Mouse (Mus musculus): ENCODE results near the gene Sipa1l2.
A peak's percentile ranks its signal among the peaks of the same experiment; 100 is the strongest.
"Not testable (repeated sequence)": the region's sequence is repeated elsewhere in the genome, so short reads cannot be mapped to it uniquely, and the experiment has no call there.

Gene Sipa1l2

DNA sequence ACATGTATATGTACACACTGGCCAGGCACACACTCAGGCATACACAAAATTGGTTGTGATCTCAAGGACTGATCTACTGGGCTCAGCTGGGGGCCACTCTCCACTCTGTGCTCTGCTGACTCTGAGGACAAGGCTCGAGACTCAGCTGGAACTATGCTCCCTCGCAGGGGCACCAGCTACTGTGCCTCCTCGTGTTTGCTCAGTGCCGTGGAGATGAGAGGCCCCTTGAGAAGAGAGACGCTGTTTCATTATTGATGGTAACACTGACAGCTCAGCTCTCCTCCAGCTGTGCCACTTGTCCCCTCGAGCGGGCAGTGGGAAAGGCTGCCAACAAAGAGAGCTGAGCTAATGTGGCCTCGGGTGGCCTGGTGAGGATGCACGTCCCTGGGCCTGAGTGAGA lies 161.9 kb downstream of the Sipa1l2 start:
- DNase-seq (ENCODE audit: low spot score in 2 of 2), result no peak

DNA sequence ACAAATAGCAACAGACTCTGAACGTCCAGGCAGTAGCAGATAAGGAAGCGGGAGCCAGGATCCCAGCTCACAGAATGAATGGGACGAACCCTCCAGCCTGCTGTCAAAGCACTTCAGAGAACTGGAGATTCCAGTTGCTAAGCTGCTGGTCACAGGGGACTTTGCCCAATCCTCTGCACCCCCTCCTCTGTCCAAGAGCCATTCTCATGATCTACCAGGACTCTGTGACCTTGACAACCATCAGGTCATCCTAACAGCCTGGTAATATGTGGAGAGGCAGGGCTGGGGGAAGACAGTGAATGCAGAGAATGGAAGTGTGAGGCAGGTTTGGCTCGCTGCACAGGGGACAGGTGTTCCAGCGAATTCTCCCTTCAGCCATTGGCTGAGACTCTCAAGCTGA lies 163.2 kb downstream of the Sipa1l2 start:
- no peak for DNase-seq (ENCODE audit: low spot score in 2 of 2)

GRCm38 (mm10) chr8:125401350-125401749 lies 168.3 kb downstream of the Sipa1l2 start:
- DNase-seq (ENCODE audit: low spot score in 2 of 2), result no peak

DNA sequence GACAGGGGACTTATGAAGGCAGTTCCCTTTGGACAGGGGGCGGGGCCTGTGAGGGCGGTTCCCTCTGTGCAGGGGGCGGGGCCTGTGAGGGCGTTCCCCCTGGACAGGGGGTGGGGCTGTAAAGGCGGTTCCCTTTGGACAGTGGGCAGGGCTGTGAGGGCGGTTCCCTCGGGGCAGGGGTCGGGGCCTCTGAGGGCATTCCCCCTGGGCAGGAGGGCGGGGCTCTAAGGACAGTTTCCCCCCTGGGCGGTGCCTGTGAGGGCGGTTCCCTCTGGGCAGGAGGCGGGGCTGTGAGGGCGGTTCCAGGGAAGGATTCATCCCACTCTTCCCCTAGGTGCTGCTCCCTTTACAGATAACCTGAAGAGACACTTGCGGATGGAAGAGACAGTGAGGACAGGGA lies 171.6 kb downstream of the Sipa1l2 start:
- no peak for DNase-seq (ENCODE audit: low spot score in 2 of 2)

- not testable (repeated sequence) for DNase-seq (ENCODE audit: low spot score in 2 of 2)
Measured at GRCm38 (mm10) chr8:125395682-125396081, 173.9 kb downstream of the Sipa1l2 start.

DNA sequence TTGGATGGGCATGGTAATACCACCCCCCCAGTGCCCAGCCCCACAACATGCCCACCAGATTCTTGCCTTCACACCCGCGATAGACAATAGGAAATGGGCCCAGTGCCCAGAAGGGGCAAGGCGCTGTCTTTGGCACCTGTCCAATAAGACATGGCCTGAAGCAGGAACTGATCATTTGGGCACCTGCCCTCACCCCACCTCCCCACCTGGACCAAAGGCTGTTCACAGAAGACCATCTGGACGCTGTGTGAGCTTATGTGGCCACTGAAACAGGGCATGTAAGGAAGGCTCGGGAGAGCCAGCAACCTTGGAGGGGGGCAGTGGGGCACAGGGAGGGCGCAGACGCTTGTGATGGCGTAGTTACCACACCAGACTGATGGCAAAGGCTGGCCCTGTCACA lies 174.6 kb downstream of the Sipa1l2 start:
- DNase-seq (ENCODE audit: low spot score in 2 of 2), result no peak

- DNase-seq (ENCODE audit: low spot score in 2 of 2), result no peak
Measured at GRCm38 (mm10) chr8:125391685-125392084, 177.9 kb downstream of the Sipa1l2 start.

- no peak for DNase-seq (ENCODE audit: low spot score in 2 of 2)
Measured at GRCm38 (mm10) chr8:125391271-125391670, 178.3 kb downstream of the Sipa1l2 start.

DNA sequence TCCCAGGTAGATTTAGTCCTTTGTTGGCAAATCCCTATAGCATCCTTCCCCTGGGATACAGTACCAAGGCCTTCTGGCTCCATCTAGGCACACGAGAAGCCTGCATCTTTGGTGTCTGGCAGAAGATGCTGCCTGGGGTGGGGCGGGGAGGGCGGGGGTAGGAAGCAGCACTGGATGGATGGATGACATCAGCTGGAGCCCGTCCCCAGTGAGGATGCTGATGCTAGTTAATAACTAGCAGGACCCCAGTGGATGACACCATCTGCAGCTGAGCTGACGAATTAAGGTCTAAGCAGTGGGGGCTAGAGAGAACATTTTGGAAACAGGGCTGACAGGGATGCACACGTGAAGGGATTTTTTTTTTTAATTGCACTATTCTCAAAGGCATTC lies 179.1 kb downstream of the Sipa1l2 start:
- DNase-seq (ENCODE audit: low spot score in 2 of 2), result no peak

DNA sequence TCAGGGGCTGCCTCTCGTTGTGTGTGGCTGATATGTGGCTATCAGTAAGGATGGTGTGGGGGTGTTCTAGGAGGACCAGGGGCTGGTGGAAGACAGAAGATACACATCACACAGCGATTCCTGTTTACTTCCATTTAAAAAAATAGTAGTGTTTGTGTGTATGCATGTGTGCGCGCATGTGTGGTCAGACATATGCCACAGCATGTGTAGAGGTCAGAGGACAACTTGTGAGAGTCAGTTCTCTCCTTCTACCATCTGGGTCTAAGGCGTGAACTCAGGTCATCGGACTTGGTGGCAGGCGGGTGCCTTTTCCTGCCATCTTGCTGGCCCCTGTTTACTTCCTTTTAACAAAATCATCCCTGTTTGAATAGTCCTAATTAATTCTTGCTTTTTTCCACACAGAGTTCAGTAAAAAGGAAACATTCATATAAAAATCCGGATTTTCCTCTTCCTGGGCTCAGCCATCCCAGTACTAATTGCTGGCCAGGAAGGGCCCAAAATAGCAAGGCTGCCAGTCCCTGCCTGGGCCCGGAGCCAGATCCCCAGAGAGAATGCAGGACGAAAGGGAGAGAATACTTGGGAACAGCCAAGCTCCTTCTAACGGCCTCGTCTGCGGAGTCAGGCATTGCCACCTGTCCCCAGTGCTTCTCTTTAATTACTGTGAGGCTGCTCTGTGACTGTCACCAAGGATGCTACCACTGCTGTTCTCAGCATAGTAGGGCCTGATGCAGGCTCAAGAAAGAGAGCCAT lies 179.7 kb downstream of the Sipa1l2 start:
- no peak for DNase-seq (ENCODE audit: low spot score in 2 of 2)

GRCm38 (mm10) chr8:125389280-125389679 lies 180.3 kb downstream of the Sipa1l2 start:
- no peak for DNase-seq (ENCODE audit: low spot score in 2 of 2)

DNA sequence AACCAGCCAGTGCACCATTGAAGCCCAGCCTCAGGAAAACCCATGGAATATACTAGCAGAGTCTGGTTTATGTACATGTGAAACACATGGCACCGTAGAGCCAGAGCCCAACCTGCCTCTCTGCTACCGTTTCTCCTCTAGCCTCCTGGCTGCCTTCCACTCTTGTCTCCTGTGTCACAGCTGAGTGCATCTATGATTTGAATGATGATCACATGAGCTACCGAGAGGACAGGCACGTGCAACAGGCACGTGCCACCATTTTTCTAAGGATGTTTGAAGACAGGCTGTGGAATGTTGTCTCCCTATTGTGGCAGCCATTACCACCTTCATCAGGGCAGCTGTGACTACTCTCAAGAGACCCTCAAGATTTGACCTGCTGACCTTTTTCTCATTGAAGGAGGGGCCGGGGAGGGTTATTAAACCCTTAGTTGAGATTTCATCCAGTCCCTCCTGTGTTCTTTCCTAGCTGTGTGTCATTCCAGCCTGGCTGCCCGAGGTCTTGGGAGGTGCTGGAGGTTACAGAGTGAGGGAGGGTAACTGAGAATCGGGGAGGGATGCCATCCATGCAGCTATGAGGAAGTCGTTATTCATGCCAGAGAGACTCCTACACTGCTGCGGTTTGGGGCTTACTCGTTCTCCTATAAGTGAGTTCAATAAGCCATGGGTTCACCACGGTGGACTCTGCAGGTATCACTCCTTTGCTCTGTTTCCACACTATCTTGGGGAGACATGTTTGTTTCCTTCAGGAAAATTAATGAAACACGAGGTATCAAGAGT lies 181.0 kb downstream of the Sipa1l2 start:
- DNase-seq (ENCODE audit: low spot score in 2 of 2), result no peak

DNA sequence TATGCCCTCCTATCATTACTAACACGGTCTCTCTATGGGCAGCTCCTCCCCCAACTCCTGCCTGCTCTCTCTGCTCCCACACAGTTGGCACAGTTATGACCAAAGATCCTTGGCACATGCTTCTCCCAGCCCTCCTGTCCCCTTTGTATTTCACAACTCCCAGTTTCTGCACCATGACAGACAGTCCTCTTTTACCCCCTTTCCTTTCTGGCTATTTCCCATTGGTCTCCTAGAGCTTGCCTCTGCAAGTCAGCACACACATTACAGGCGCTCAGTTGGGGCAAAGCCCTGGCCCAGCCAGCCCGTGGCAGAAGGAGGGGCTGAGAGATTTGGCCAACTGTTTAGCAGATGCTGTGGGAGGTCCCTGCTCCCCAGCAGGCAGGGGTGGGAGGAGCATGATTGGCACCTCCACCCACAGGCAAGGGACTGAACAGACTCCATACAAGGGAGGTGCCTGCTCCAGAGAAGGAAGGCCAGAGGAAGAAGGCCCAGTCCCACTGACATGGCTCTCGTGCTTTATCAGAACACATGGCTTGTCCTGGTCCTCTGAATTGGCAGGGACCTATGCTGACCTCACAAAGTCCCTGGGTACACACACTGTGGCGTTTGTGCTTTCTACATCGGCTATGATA lies 184.0 kb downstream of the Sipa1l2 start:
- peak in 1 of 2 experiments; percentile 39 for DNase-seq (ENCODE audit: low spot score in 2 of 2)

DNA sequence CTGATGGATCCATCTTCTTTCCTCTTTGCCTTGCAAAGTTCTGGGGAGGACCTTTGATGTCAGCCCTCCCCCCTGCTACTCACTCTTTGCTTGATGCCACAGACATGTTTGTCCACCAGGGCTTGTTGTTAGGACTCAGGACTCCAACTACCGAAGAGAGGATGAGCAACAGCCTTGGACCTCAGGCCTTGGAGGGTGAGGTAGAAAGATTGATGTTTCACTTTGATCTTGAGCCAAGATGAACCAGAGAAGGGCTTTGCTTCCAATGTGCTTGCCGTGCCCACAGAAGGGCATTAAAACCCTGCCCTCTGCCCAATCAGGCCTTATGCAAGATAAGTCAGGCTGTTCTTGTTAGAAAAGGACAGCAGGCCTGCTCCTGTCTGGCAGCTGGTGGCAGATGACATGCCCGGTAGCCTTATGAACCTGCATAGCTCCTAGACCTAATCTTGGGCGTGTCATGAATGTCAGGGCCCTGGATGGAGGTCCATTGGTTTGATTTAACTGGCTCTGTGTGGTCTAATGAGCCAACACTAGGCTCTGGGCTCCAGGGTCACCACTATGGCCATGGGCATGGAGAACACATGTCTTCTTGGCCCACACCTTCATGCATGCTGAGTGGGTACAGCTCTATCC lies 184.9 kb downstream of the Sipa1l2 start:
- no peak for DNase-seq (ENCODE audit: low spot score in 2 of 2)

GRCm38 (mm10) chr8:125381674-125382073 lies 187.9 kb downstream of the Sipa1l2 start:
- no peak for DNase-seq (ENCODE audit: low spot score in 2 of 2)

DNA sequence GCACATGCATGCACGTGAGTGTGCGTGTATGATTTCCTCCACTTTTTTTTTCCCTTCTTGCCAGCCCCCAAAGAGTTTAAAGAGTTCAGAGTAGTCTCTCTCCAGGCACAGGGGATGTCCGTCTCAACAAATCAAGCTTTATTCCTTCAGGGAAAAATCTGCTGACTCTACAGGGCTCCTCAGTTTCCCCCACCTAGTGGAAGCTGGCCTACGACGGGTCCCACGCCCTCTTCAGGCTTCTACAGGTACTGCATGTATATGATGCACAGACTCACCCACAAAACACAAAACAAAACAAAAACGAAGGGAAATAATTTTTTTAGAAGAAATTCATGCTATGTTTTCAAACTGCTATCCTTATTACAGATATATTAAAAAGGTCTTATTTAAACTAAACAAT lies 189.7 kb downstream of the Sipa1l2 start:
- DNase-seq (ENCODE audit: low spot score in 2 of 2), result no peak

- DNase-seq (ENCODE audit: low spot score in 2 of 2), result no peak
Measured at GRCm38 (mm10) chr8:125379156-125379555, 190.5 kb downstream of the Sipa1l2 start.

DNA sequence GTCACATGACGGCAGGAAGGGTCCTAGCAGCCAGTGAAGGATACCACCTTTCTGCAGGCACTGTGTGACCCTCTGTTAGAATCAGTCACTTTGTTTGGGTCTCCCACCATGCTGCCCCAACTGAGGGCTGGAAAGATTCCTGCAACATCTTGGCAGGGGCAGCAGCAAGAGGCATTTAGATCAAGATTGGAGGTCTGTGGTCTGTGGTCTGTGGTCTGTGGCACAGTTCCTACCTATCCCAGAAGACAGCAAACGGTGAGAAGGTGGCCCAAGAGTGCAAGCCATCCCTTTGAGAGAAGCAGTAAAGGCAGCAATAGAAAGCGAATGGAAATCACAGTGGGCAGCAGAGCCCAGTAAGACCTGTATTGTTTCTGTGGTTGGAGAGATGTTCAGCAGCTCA lies 191.9 kb downstream of the Sipa1l2 start:
- no peak for DNase-seq (ENCODE audit: low spot score in 2 of 2)

- DNase-seq (ENCODE audit: low spot score in 2 of 2), result no peak
Measured at GRCm38 (mm10) chr8:125376448-125376845, 193.2 kb downstream of the Sipa1l2 start.

GRCm38 (mm10) chr8:125375659-125376447 lies 193.8 kb downstream of the Sipa1l2 start:
- DNase-seq (ENCODE audit: low spot score in 2 of 2), result no peak

DNA sequence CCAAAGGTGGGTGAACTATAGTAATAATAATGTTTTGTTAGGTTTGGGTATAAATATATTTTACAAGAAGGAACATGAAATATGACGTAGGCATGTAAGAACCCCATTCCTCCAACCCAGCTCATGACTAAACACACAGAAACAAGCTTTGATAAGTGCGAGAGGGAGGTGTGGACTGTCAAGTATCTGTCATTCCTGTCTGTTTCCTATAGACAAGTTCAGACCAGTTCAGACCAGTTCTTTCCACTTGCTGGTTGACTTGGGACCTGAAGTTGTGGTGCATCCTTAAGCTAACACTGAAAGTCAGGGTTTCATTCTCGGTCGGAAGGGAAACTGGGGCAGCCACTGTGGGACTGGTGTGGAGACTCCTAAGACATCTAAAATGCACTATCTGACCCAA lies 197.0 kb downstream of the Sipa1l2 start:
- DNase-seq (ENCODE audit: low spot score in 2 of 2), result peak in 1 of 2 experiments; percentile 27

Measured in urinary bladder, adult 18-20 months (tissue).